Mouse (Mus musculus) adrenal gland, adult 2 months (tissue): ENCODE measurements around the gene Olfr166. TPM values are rescaled to one million over a fixed set of nuclear protein-coding genes. Genes with fewer than 3 reads are reported as not detected.
"Not testable (repeated sequence)": the region's sequence is repeated elsewhere in the genome, so short reads cannot be mapped to it uniquely, and the experiment has no call there.

Experiments used
- DNase-seq: peaks from one replicate; pipeline ENCODE4 v3.0.0; 2021
- long read RNA-seq: library from polyadenylated mRNA; stranded (forward); transcript quantifications from one replicate; pipeline ENCODE4 v2.0.0, GENCODE M21; 2021
- polyA plus RNA-seq: library from polyadenylated mRNA; depleted of rRNA; stranded (reverse); fragments of >200 nt; gene quantifications from 2 replicates; pipeline ENCODE4 v1.2.3, GENCODE M21; 2012; rRNA removed
- total RNA-seq, 2 experiments: library from RNA; stranded (reverse); gene quantifications; 2 replicates each; pipeline ENCODE4 v1.2.3; 2021

The Olfr166 gene
- total RNA-seq, result not detected
- not detected in 2 replicates for polyA plus RNA-seq
- long read RNA-seq, result 0 reads

GRCm38 (mm10) chr16:19483394-19483793, at the start of gene Olfr166:
TSS of gene Olfr166 (plus strand) at chr16:19483694.
- no peak for DNase-seq

- not testable (repeated sequence) for DNase-seq
Measured at GRCm38 (mm10) chr16:19458741-19459140, 24.8 kb upstream of the Olfr166 start.

GRCm38 (mm10) chr16:19464365-19464764, 19.1 kb upstream of the Olfr166 start:
- no peak for DNase-seq

GRCm38 (mm10) chr16:19522166-19522565, 38.7 kb downstream of the Olfr166 start, which contains the start of gene Olfr167:
TSS of gene Olfr167 (minus strand) at chr16:19522266.
- DNase-seq, result no peak

- no peak for DNase-seq
Measured at GRCm38 (mm10) chr16:19535455-19535854, 52.0 kb downstream of the Olfr166 start, which contains the start of gene Olfr168. TSS of gene Olfr168 (minus strand) at chr16:19535555.

Other genes with a start within 250 kb of the Olfr166 start
- gene Olfr164, start 169.6 kb upstream of the Olfr166 start, total RNA-seq, result not detected
- gene Olfr164, start 169.6 kb upstream of the Olfr166 start, polyA plus RNA-seq, result not detected in 2 replicates
- not detected for gene Olfr165, start 60.6 kb upstream of the Olfr166 start, total RNA-seq
- not detected in 2 replicates for gene Olfr165, start 60.6 kb upstream of the Olfr166 start, polyA plus RNA-seq
- not detected for gene Olfr167, start 38.6 kb downstream of the Olfr166 start, total RNA-seq
- gene Olfr167, start 38.6 kb downstream of the Olfr166 start, polyA plus RNA-seq, result not detected in 2 replicates
- not detected for gene Olfr168, start 51.9 kb downstream of the Olfr166 start, total RNA-seq
- not detected in 2 replicates for gene Olfr168, start 51.9 kb downstream of the Olfr166 start, polyA plus RNA-seq
- not detected for gene Olfr169, start 88.1 kb downstream of the Olfr166 start, total RNA-seq
- gene Olfr169, start 88.1 kb downstream of the Olfr166 start, polyA plus RNA-seq, result not detected in 2 replicates
- gene Olfr170, start 128.2 kb downstream of the Olfr166 start, total RNA-seq, result not detected
- gene Olfr170, start 128.2 kb downstream of the Olfr166 start, polyA plus RNA-seq, result not detected in 2 replicates
- gene Olfr171, start 146.2 kb downstream of the Olfr166 start, total RNA-seq, result not detected
- gene Olfr171, start 146.2 kb downstream of the Olfr166 start, polyA plus RNA-seq, result not detected in 2 replicates
- gene Lamp3, start 222.7 kb downstream of the Olfr166 start, total RNA-seq, result under 1 TPM in 1 of 2 experiments, not detected in 1; 0.10 TPM
- not detected in 2 replicates for gene Lamp3, start 222.7 kb downstream of the Olfr166 start, polyA plus RNA-seq